ENCODE assay signal across 8 mouse cellular contexts in the genomic region with DNA sequence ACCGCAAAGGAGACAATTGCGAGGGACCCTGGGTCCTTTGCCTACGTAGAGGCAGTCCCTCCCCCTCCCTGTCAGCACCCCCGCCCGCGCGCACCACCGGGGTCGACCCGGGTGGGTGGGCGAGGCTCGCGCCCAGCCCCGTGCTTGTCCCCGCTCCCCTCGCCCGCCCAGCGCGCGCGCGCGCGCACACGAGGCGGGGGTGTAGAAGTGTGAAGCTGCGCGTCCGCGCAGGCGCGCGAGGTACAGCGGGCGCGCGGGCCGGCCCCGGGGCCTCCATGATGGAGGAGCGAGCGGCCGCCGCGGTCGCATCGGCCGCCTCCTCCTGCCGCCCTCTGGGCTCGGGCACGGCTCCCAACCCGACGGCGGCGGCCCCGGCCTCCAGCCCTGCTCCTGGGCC. TPM values are rescaled to one million over a fixed set of nuclear protein-coding genes. Genes with fewer than 3 reads are reported as not detected.
DNase-seq lines count a peak whose midpoint lies in the region; ATAC-seq and TF ChIP-seq lines count a peak whose summit lies in the region.

No protein-coding gene starts in this region.

- H3K9ac ChIP-seq in heart, embryonic 11.5 days (ENCODE audit: low read depth, low read length): peak overlapping the region; percentile 100
- peak overlapping the region; percentile 99 for H3K9ac ChIP-seq in kidney, embryonic 16.5 days (replicated peaks; ENCODE audit: low read length)
- peak overlapping the region; percentile 97 for H3K9ac ChIP-seq in liver, embryonic 14.5 days (replicated peaks)
- H3K9ac ChIP-seq in neural tube, embryonic 12.5 days: peak overlapping the region; percentile 100

- peak; percentile 37 to 60 for DNase-seq in CD8-positive naive resting alpha-beta T cell, adult 2 months (ENCODE audit: low read depth in 2 of 2, low spot score in 2 of 2)
- peak; percentile 97 for DNase-seq in brain, embryonic 14.5 days (ENCODE audit: low read depth)
- peak; percentile 64 to 67 (median 66) for DNase-seq in liver, embryonic 14.5 days (ENCODE audit: low read depth in 3 of 3, low spot score in 3 of 3)

- H3K27me3 ChIP-seq in heart, embryonic 11.5 days (ENCODE audit: control insufficient read depth, insufficient read depth, low read length): peaks cover 14% of the 10 kb centered on the region
- H3K27me3 ChIP-seq in kidney, embryonic 16.5 days (ENCODE audit: insufficient read depth, low read length): no peaks in the 10 kb centered on the region
- H3K27me3 ChIP-seq in liver, embryonic 14.5 days (ENCODE audit: control insufficient read depth, insufficient read depth, low read length): peaks cover 11% of the 10 kb centered on the region
- peaks cover 18% of the 10 kb centered on the region for H3K27me3 ChIP-seq in neural tube, embryonic 12.5 days (replicated peaks)
- no peaks in the 10 kb centered on the region for H3K27me3 ChIP-seq in testis, adult 2 months (ENCODE audit: control insufficient read depth, insufficient read depth, low read length)

- TF ChIP-seq CTCF in brain, embryonic 14.5 days (IDR thresholded peaks at IDR 0.05; ENCODE audit: borderline replicate concordance, extremely low read depth, insufficient read depth, insufficient read length): no peak
- TF ChIP-seq CTCF in embryonic fibroblast, embryonic 13.5 days (IDR thresholded peaks at IDR 0.05; ENCODE audit: borderline replicate concordance, insufficient read depth, low read length): no peak
- no peak for TF ChIP-seq CTCF in liver, embryonic 14.5 days (IDR thresholded peaks at IDR 0.05; ENCODE audit: low read depth)
- no peak for TF ChIP-seq CTCF in testis, adult 2 months (IDR thresholded peaks at IDR 0.05; ENCODE audit: control insufficient read depth, insufficient read depth, insufficient replicate concordance, low read depth, low read length)

- WGBS in heart, embryonic 11.5 days (ENCODE audit: insufficient replicate concordance): 0% methylated on average over 37 of the region's 55 CpGs
- 0% methylated on average over 41 of the region's 55 CpGs for WGBS in kidney, embryonic 16.5 days
- WGBS in liver, embryonic 14.5 days (ENCODE audit: insufficient replicate concordance): under 1% methylated on average over 49 of the region's 55 CpGs
- under 1% methylated on average over 54 of the region's 55 CpGs for WGBS in neural tube, embryonic 12.5 days

- no peak for TF ChIP-seq EP300 in liver, embryonic 14.5 days (IDR thresholded peaks at IDR 0.05; ENCODE audit: low read depth)

- H3K4me2 ChIP-seq in heart, embryonic 11.5 days: peak overlapping the region; percentile 99
- H3K4me2 ChIP-seq in kidney, embryonic 16.5 days (replicated peaks; ENCODE audit: low read depth, low read length): peak overlapping the region; percentile 70
- H3K4me2 ChIP-seq in liver, embryonic 14.5 days (ENCODE audit: low read depth): peak overlapping the region; percentile 99
- peak overlapping the region; percentile 89 for H3K4me2 ChIP-seq in neural tube, embryonic 12.5 days (replicated peaks)

- peak overlapping the region; percentile 51 for H3K27ac ChIP-seq in embryonic fibroblast, embryonic 13.5 days (ENCODE audit: insufficient read depth, low read length)
- peak overlapping the region; percentile 93 for H3K27ac ChIP-seq in heart, embryonic 11.5 days (ENCODE audit: low read depth, low read length)
- H3K27ac ChIP-seq in kidney, embryonic 16.5 days (ENCODE audit: low read length): peak overlapping the region; percentile 95
- H3K27ac ChIP-seq in liver, embryonic 14.5 days: peak overlapping the region; percentile 80
- peak overlapping the region; percentile 97 for H3K27ac ChIP-seq in neural tube, embryonic 12.5 days
- H3K27ac ChIP-seq in testis, adult 2 months (ENCODE audit: control insufficient read depth, insufficient read depth, low read depth, low read length): peak overlapping the region; percentile 92

- peak; percentile 98 for TF ChIP-seq POLR2A in brain, embryonic 14.5 days (IDR thresholded peaks at IDR 0.05; ENCODE audit: borderline replicate concordance, extremely low read depth, insufficient read depth, insufficient read length, poor library complexity, severe bottlenecking)
- TF ChIP-seq POLR2A in embryonic fibroblast, embryonic 13.5 days (IDR thresholded peaks at IDR 0.05; ENCODE audit: low read depth, low read length): peak; percentile 45
- TF ChIP-seq POLR2A in testis, adult 2 months (IDR thresholded peaks at IDR 0.05; ENCODE audit: control insufficient read depth, low read depth, low read length): peak; percentile 57; the same call in 1 of the 2 replicates

- H3K9me3 ChIP-seq in heart, embryonic 11.5 days (replicated peaks; ENCODE audit: control insufficient read depth, low read length): no peaks in the 10 kb centered on the region
- H3K9me3 ChIP-seq in kidney, embryonic 16.5 days (ENCODE audit: low read length): no peaks in the 10 kb centered on the region
- H3K9me3 ChIP-seq in liver, embryonic 14.5 days (ENCODE audit: control insufficient read depth, low read length): no peaks in the 10 kb centered on the region
- no peaks in the 10 kb centered on the region for H3K9me3 ChIP-seq in neural tube, embryonic 12.5 days

- peak overlapping the region; percentile 63 for H3K4me3 ChIP-seq in embryonic fibroblast, embryonic 13.5 days (ENCODE audit: insufficient read depth, low read length)
- H3K4me3 ChIP-seq in heart, embryonic 11.5 days (ENCODE audit: low read depth, low read length): peak overlapping the region; percentile 95
- peak overlapping the region; percentile 84 for H3K4me3 ChIP-seq in kidney, embryonic 16.5 days (ENCODE audit: low read length)
- peak overlapping the region; percentile 97 to 100 for H3K4me3 ChIP-seq in liver, embryonic 14.5 days (ENCODE audit: insufficient read depth in 1 of 2, low read depth in 2 of 2, low read length in 2 of 2)
- peak overlapping the region; percentile 98 for H3K4me3 ChIP-seq in neural tube, embryonic 12.5 days
- peak overlapping the region; percentile 91 for H3K4me3 ChIP-seq in testis, adult 2 months (ENCODE audit: control insufficient read depth, low read depth, low read length)

- ATAC-seq in heart, embryonic 11.5 days (replicated peaks; ENCODE audit: insufficient number of reproducible peaks, low FRiP score, low TSS enrichment): peak; percentile 69
- peak; percentile 77 for ATAC-seq in kidney, embryonic 16.5 days (ENCODE audit: low FRiP score, low TSS enrichment)
- peak; percentile 80 for ATAC-seq in liver, embryonic 14.5 days (ENCODE audit: insufficient read depth)
- ATAC-seq in neural tube, embryonic 12.5 days (ENCODE audit: low FRiP score, low read depth): peak; percentile 72

- H3K36me3 ChIP-seq in heart, embryonic 11.5 days (ENCODE audit: control insufficient read depth, insufficient read depth, low read length): peaks cover 4% of the 10 kb centered on the region
- H3K36me3 ChIP-seq in kidney, embryonic 16.5 days (ENCODE audit: insufficient read depth, low read length): peaks cover 16% of the 10 kb centered on the region
- H3K36me3 ChIP-seq in liver, embryonic 14.5 days (replicated peaks; ENCODE audit: control insufficient read depth, insufficient read depth, low read depth): no peaks in the 10 kb centered on the region
- H3K36me3 ChIP-seq in neural tube, embryonic 12.5 days: no peaks in the 10 kb centered on the region
- no peaks in the 10 kb centered on the region; the same call in 1 of the 2 replicates for H3K36me3 ChIP-seq in testis, adult 2 months (ENCODE audit: control insufficient read depth, insufficient read depth, low read length)

- peaks cover 7% of the 10 kb centered on the region; the same call in 1 of the 2 replicates for H3K4me1 ChIP-seq in embryonic fibroblast, embryonic 13.5 days (ENCODE audit: control insufficient read depth, insufficient read depth, low read length)
- peaks cover 51% of the 10 kb centered on the region for H3K4me1 ChIP-seq in heart, embryonic 11.5 days (ENCODE audit: control insufficient read depth, insufficient read depth, low read length)
- peaks cover 40% of the 10 kb centered on the region for H3K4me1 ChIP-seq in kidney, embryonic 16.5 days (ENCODE audit: insufficient read depth, low read length)
- peaks cover 32 to 40% of the 10 kb centered on the region in 2 experiments for H3K4me1 ChIP-seq in liver, embryonic 14.5 days (replicated peaks; ENCODE audit: control insufficient read depth in 2 of 2, insufficient read depth in 2 of 2, low read length in 1 of 2)
- peaks cover 68% of the 10 kb centered on the region for H3K4me1 ChIP-seq in neural tube, embryonic 12.5 days
- peaks cover 28% of the 10 kb centered on the region for H3K4me1 ChIP-seq in testis, adult 2 months (ENCODE audit: control insufficient read depth, insufficient read depth, low read length)

RNA-seq across cellular contexts. Expression of a gene that starts 0.4 kb away (rescaled TPM):
- polyA plus RNA-seq in brain, embryonic 14.5 days (2012; rRNA removed): 306 and 379 TPM in 2 replicates
- 58.4 and 67.1 TPM in 2 replicates for polyA plus RNA-seq in embryonic fibroblast, embryonic 13.5 days (2011; ENCODE audit: insufficient read length, low read depth, missing spikeins)
- 81.4 and 86.8 TPM in 2 replicates for polyA plus RNA-seq in heart, embryonic 11.5 days (2014; fragmentation: Nextera tagmentation; extraction: Ambion mirVana)
- 98.4 and 111 TPM in 2 replicates for polyA plus RNA-seq in kidney, embryonic 16.5 days (2015; fragmentation: Nextera tagmentation; extraction: Ambion mirVana)
- polyA plus RNA-seq in liver, embryonic 14.5 days (2012; rRNA removed): 41.3 and 43.0 TPM in 2 replicates
- polyA plus RNA-seq in liver, embryonic 14.5 days (2014; fragmentation: Nextera tagmentation; extraction: Ambion mirVana): 27.2 and 32.2 TPM in 2 replicates
- 170 and 172 TPM in 2 replicates for polyA plus RNA-seq in neural tube, embryonic 12.5 days (2016; fragmentation: Nextera tagmentation; extraction: Ambion mirVana)
- polyA plus RNA-seq in testis, adult 2 months (2012; rRNA removed): 130 and 147 TPM in 2 replicates

RNA-seq across cellular contexts. Expression of a gene that starts 0.5 kb away (rescaled TPM):
- polyA plus RNA-seq in brain, embryonic 14.5 days (2012; rRNA removed): 35.1 and 47.7 TPM in 2 replicates
- polyA plus RNA-seq in embryonic fibroblast, embryonic 13.5 days (2011; ENCODE audit: insufficient read length, low read depth, missing spikeins): 21.0 and 25.2 TPM in 2 replicates
- 25.6 and 27.7 TPM in 2 replicates for polyA plus RNA-seq in heart, embryonic 11.5 days (2014; fragmentation: Nextera tagmentation; extraction: Ambion mirVana)
- polyA plus RNA-seq in kidney, embryonic 16.5 days (2015; fragmentation: Nextera tagmentation; extraction: Ambion mirVana): 36.3 and 36.6 TPM in 2 replicates
- 5.6 and 6.6 TPM in 2 replicates for polyA plus RNA-seq in liver, embryonic 14.5 days (2012; rRNA removed)
- 7.2 and 8.9 TPM in 2 replicates for polyA plus RNA-seq in liver, embryonic 14.5 days (2014; fragmentation: Nextera tagmentation; extraction: Ambion mirVana)
- polyA plus RNA-seq in neural tube, embryonic 12.5 days (2016; fragmentation: Nextera tagmentation; extraction: Ambion mirVana): 35.7 and 36.2 TPM in 2 replicates
- 3.4 and 3.6 TPM in 2 replicates for polyA plus RNA-seq in testis, adult 2 months (2012; rRNA removed)

RNA-seq across cellular contexts. Expression of a gene that starts 26.6 kb away (rescaled TPM):
- polyA plus RNA-seq in brain, embryonic 14.5 days (2012; rRNA removed): 13.9 and 14.0 TPM in 2 replicates
- 17.2 and 17.8 TPM in 2 replicates for polyA plus RNA-seq in embryonic fibroblast, embryonic 13.5 days (2011; ENCODE audit: insufficient read length, low read depth, missing spikeins)
- 10.8 and 11.6 TPM in 2 replicates for polyA plus RNA-seq in heart, embryonic 11.5 days (2014; fragmentation: Nextera tagmentation; extraction: Ambion mirVana)
- 16.2 and 17.8 TPM in 2 replicates for polyA plus RNA-seq in kidney, embryonic 16.5 days (2015; fragmentation: Nextera tagmentation; extraction: Ambion mirVana)
- 2.5 and 3.2 TPM in 2 replicates for polyA plus RNA-seq in liver, embryonic 14.5 days (2012; rRNA removed)
- polyA plus RNA-seq in liver, embryonic 14.5 days (2014; fragmentation: Nextera tagmentation; extraction: Ambion mirVana): 1.8 and 2.2 TPM in 2 replicates
- polyA plus RNA-seq in neural tube, embryonic 12.5 days (2016; fragmentation: Nextera tagmentation; extraction: Ambion mirVana): 9.5 and 10.4 TPM in 2 replicates
- polyA plus RNA-seq in testis, adult 2 months (2012; rRNA removed): 2.8 and 4.5 TPM in 2 replicates

RNA-seq across cellular contexts. Expression of a gene that starts 34.9 kb away (rescaled TPM):
- 18.7 and 32.3 TPM in 2 replicates for polyA plus RNA-seq in brain, embryonic 14.5 days (2012; rRNA removed)
- polyA plus RNA-seq in embryonic fibroblast, embryonic 13.5 days (2011; ENCODE audit: insufficient read length, low read depth, missing spikeins): 47.9 and 74.5 TPM in 2 replicates
- 26.9 and 30.1 TPM in 2 replicates for polyA plus RNA-seq in heart, embryonic 11.5 days (2014; fragmentation: Nextera tagmentation; extraction: Ambion mirVana)
- polyA plus RNA-seq in kidney, embryonic 16.5 days (2015; fragmentation: Nextera tagmentation; extraction: Ambion mirVana): 49.2 and 51.0 TPM in 2 replicates
- 157 and 160 TPM in 2 replicates for polyA plus RNA-seq in liver, embryonic 14.5 days (2012; rRNA removed)
- 61.7 and 67.3 TPM in 2 replicates for polyA plus RNA-seq in liver, embryonic 14.5 days (2014; fragmentation: Nextera tagmentation; extraction: Ambion mirVana)
- polyA plus RNA-seq in neural tube, embryonic 12.5 days (2016; fragmentation: Nextera tagmentation; extraction: Ambion mirVana): 17.8 and 18.9 TPM in 2 replicates
- polyA plus RNA-seq in testis, adult 2 months (2012; rRNA removed): 15.2 and 17.8 TPM in 2 replicates

RNA-seq across cellular contexts. Expression of a gene that starts 59.0 kb away (rescaled TPM):
- 41.7 and 43.6 TPM in 2 replicates for polyA plus RNA-seq in brain, embryonic 14.5 days (2012; rRNA removed)
- 34.8 and 37.3 TPM in 2 replicates for polyA plus RNA-seq in embryonic fibroblast, embryonic 13.5 days (2011; ENCODE audit: insufficient read length, low read depth, missing spikeins)
- polyA plus RNA-seq in heart, embryonic 11.5 days (2014; fragmentation: Nextera tagmentation; extraction: Ambion mirVana): 9.5 and 10.6 TPM in 2 replicates
- polyA plus RNA-seq in kidney, embryonic 16.5 days (2015; fragmentation: Nextera tagmentation; extraction: Ambion mirVana): 2.0 and 2.1 TPM in 2 replicates
- 0.68 and 0.92 TPM in 2 replicates for polyA plus RNA-seq in liver, embryonic 14.5 days (2012; rRNA removed)
- 0.09 and 0.14 TPM in 2 replicates for polyA plus RNA-seq in liver, embryonic 14.5 days (2014; fragmentation: Nextera tagmentation; extraction: Ambion mirVana)
- polyA plus RNA-seq in neural tube, embryonic 12.5 days (2016; fragmentation: Nextera tagmentation; extraction: Ambion mirVana): 9.0 and 10.2 TPM in 2 replicates
- polyA plus RNA-seq in testis, adult 2 months (2012; rRNA removed): 30.7 and 31.2 TPM in 2 replicates

Comparison
In these comparisons a context has a peak if more than half of its experiments do, and no peak if none do; other contexts are left out.
1. Peak in every context shown above with its lines: DNase-seq, ATAC-seq, H3K4me3 ChIP-seq and H3K27ac ChIP-seq.
2. POLR2A ChIP-seq: peak in every context shown above with its lines; median percentile 98 in brain, embryonic 14.5 days; 57 in testis, adult 2 months; 45 in embryonic fibroblast, embryonic 13.5 days.